Mouse (Mus musculus): ENCODE measurements at regions not wholly inside any gene's neighbourhood (a gene's known extent, or its start where the extent isn't known, plus 50 kb on each side); places are given as distances from the start of the nearest gene placed in this dataset.

DNA sequence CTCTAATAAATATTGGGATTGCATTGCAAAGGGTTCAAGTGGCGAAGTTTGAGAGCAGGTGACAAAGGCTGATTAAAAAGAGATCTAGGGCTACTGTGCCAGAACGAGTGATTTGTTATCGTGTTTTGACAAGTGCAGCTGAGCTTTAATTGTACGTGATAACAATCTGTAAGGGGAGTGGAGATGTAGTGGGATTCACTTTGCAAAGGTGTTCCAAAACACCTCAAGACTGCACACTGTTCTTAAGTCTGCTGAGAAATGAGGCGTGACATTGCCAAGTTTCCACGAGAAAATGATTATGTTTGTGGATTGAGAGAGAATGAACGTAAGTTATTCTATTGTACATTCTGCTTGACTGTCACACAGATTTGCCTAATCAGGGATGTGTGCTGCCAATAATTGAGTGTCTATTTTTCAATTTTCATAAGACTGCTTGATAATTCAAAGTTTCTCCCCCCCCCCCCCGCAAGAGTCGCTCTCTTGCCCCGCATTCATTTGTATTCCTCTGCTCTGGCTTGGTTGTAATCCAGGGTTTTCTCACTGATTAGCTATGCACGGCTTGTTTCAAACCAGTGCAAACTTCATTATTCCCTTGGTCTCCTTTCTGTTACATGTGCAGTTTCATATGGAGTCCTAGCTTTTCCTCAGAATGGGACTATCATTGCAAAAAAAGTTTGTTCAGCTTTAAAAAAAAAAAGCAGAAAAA is 385.7 kb downstream of the Olfm4 start:
- Histone ChIP-seq H3K9ac (replicated peaks; ENCODE audit: low read length) (no peak overlapping the region), H3K4me3 (replicated peaks; ENCODE audit: low read depth, low read length) (no peak overlapping the region), H3K36me3 (ENCODE audit: control insufficient read depth, insufficient read depth, low read length) (no peaks in the 10 kb centered on the region), H3K27ac (replicated peaks; ENCODE audit: low read depth, low read length) (no peak overlapping the region), H3K27me3 (ENCODE audit: control insufficient read depth, insufficient read depth, low read length) (no peaks in the 10 kb centered on the region), H3K9me3 (ENCODE audit: control insufficient read depth, low read length) (no peaks in the 10 kb centered on the region), H3K4me2 (ENCODE audit: low read length) (no peak overlapping the region), H3K4me1 (ENCODE audit: control insufficient read depth, insufficient read depth, low read length) (peaks cover 5% of the 10 kb centered on the region; the same call in 1 of the 2 replicates)
- DNase-seq (peak; percentile 51), ATAC-seq (ENCODE audit: low FRiP score, low TSS enrichment) (peak; percentile 37; the same call in 1 of the 2 replicates)
- 25% methylated on average over 11 of the region's 11 CpGs for WGBS

DNA sequence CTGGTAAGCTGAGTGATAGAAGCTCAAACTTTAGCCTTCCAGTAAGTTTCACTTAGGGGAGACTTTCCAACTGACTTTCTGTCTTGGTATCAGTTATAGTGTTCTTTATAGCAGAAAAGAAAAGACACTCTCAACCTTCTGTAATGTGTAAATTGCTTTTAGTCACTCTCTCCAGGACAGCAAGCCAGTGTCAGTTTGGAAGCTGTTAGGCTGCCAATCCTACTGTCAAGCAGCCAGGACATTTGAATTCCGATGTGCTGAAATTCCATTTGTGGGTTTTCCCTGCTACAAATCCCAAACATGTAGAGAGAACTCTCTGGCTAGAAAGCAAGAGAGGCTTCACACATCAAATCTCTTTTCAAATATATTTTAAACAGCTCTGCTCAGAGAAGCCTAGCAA is 390.4 kb downstream of the Olfm4 start:
- Histone ChIP-seq H3K36me3 (ENCODE audit: control insufficient read depth, insufficient read depth, low read length) (no peaks in the 10 kb centered on the region), H3K27me3 (ENCODE audit: control insufficient read depth, insufficient read depth, low read length) (no peaks in the 10 kb centered on the region), H3K9me3 (ENCODE audit: control insufficient read depth, low read length) (no peaks in the 10 kb centered on the region), H3K27ac (replicated peaks; ENCODE audit: low read depth, low read length) (no peak overlapping the region), H3K9ac (replicated peaks; ENCODE audit: low read length) (no peak overlapping the region), H3K4me3 (replicated peaks; ENCODE audit: low read depth, low read length) (no peak overlapping the region), H3K4me1 (ENCODE audit: control insufficient read depth, insufficient read depth, low read length) (peaks cover 5% of the 10 kb centered on the region; the same call in 1 of the 2 replicates), H3K4me2 (ENCODE audit: low read length) (no peak overlapping the region)
- DNase-seq (no peak), ATAC-seq (ENCODE audit: low FRiP score, low TSS enrichment) (no peak)
- 84% methylated on average over 1 of the region's 1 CpGs for WGBS

DNA sequence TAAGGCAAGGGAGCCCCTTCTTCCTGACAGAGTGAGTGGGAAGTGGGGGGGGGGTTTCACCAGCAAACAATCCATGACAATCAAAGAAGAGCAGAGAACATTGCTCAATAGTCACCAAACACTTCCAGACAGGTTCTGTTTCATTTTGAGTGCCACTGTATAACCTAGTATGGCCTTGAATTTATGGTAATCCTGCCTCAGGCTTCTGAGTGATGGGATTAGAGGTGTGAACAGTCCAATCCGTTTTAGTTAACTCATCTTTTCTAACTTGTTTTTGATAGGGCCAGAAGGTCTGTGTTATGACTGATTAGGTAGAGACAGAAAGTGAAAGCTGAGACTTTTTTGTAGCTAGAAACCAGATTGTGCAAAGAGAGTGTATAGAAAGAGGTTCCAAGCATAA is 393.2 kb downstream of the Olfm4 start:
- Histone ChIP-seq H3K4me3 (replicated peaks; ENCODE audit: low read depth, low read length) (no peak overlapping the region), H3K9ac (replicated peaks; ENCODE audit: low read length) (no peak overlapping the region), H3K36me3 (ENCODE audit: control insufficient read depth, insufficient read depth, low read length) (no peaks in the 10 kb centered on the region), H3K4me1 (ENCODE audit: control insufficient read depth, insufficient read depth, low read length) (no peaks in the 10 kb centered on the region), H3K27me3 (ENCODE audit: control insufficient read depth, insufficient read depth, low read length) (no peaks in the 10 kb centered on the region), H3K4me2 (ENCODE audit: low read length) (no peak overlapping the region), H3K27ac (replicated peaks; ENCODE audit: low read depth, low read length) (no peak overlapping the region), H3K9me3 (ENCODE audit: control insufficient read depth, low read length) (no peaks in the 10 kb centered on the region)
- WGBS = 33% methylated on average over 1 of the region's 1 CpGs
- ATAC-seq (ENCODE audit: low FRiP score, low TSS enrichment) (no peak), DNase-seq (no peak)

DNA sequence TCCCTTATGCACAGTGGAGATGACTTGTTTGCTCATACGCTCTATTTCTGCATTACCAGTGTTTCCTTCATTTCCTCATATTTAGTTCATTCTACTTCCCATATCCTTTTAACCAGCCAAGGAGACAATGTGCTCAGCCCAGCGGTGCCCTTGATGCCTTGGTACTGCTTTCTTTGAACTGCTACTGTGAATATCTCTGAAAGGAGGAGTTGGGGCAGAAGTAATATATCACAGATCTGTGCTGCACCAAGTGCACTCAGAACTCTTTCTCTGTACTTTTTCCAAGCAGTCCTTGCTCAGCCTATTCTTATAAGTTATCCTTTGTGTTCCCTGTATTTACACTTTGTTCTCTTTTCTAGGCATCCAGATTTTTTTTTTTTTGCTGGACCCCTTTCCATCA is 407.5 kb downstream of the Olfm4 start:
- Histone ChIP-seq H3K4me1 (ENCODE audit: control insufficient read depth, insufficient read depth, low read length) (no peaks in the 10 kb centered on the region), H3K27me3 (ENCODE audit: control insufficient read depth, insufficient read depth, low read length) (no peaks in the 10 kb centered on the region), H3K9ac (replicated peaks; ENCODE audit: low read length) (no peak overlapping the region), H3K27ac (replicated peaks; ENCODE audit: low read depth, low read length) (no peak overlapping the region), H3K9me3 (ENCODE audit: control insufficient read depth, low read length) (no peaks in the 10 kb centered on the region), H3K36me3 (ENCODE audit: control insufficient read depth, insufficient read depth, low read length) (no peaks in the 10 kb centered on the region), H3K4me2 (ENCODE audit: low read length) (no peak overlapping the region), H3K4me3 (replicated peaks; ENCODE audit: low read depth, low read length) (no peak overlapping the region)
- ATAC-seq (ENCODE audit: low FRiP score, low TSS enrichment) (no peak), DNase-seq (no peak)
- whole genome bisulfite sequencing = 87% methylated on average over 2 of the region's 2 CpGs

DNA sequence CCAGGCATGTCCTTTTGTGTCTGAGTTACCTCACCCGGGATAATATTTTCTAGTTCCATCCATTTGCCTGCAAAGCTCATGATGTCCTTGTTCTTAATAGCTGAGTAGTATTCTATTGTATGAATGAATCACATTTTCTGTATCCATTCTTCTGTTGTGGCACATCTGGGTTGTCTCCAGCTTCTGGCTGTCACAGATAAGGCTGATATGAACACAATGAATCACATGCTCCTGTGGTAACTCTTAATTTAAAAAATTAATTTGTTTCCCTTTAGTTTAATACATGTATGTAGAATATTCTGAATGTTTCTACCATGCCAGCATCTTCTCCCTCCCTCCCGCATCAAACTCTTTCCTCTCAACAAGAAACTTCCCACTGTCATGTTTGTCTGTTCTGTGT is 424.4 kb downstream of the Olfm4 start:
- WGBS = 94% methylated on average over 2 of the region's 2 CpGs
- H3K4me1 ChIP-seq (ENCODE audit: control insufficient read depth, insufficient read depth, low read length) = no peaks in the 10 kb centered on the region

DNA sequence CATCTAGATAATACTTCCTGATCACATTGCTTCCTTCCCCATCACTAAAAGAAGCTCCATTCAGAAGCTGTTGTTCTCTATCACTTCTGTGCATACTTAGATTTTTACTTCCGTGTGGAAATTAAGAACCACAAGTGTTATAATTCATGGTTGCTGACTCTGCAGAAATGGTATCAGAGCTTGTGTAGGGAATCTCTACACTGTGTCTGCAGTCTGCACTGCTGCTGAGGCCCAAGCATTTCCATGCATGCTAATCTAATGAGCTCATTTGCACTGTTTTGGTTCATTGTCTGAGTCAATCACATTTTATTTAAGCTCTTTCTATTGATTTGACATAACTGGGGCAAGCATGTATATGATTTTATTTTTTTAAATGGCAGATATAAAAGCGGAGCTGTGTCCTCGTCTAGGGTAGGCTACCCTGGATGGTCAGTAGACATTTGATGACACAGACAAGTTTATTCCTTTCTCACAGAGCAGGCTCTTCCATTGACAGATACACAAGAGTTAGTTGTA is 435.0 kb downstream of the Olfm4 start:
- 88% methylated on average over 3 of the region's 3 CpGs for WGBS

More for the DNA sequence above, 424.4 kb downstream of the Olfm4 start:
- no peaks in the 10 kb centered on the region for H3K36me3 ChIP-seq (ENCODE audit: control insufficient read depth, insufficient read depth, low read length)
- H3K27ac ChIP-seq (replicated peaks; ENCODE audit: low read depth, low read length) = no peak overlapping the region
- no peak overlapping the region for H3K4me2 ChIP-seq (ENCODE audit: low read length)
- no peaks in the 10 kb centered on the region for H3K9me3 ChIP-seq (ENCODE audit: control insufficient read depth, low read length)
- no peaks in the 10 kb centered on the region for H3K27me3 ChIP-seq (ENCODE audit: control insufficient read depth, insufficient read depth, low read length)
- H3K9ac ChIP-seq (replicated peaks; ENCODE audit: low read length) = no peak overlapping the region
- no peak overlapping the region for H3K4me3 ChIP-seq (replicated peaks; ENCODE audit: low read depth, low read length)
- ATAC-seq (ENCODE audit: low FRiP score, low TSS enrichment) = no peak
- no peak for DNase-seq

DNA sequence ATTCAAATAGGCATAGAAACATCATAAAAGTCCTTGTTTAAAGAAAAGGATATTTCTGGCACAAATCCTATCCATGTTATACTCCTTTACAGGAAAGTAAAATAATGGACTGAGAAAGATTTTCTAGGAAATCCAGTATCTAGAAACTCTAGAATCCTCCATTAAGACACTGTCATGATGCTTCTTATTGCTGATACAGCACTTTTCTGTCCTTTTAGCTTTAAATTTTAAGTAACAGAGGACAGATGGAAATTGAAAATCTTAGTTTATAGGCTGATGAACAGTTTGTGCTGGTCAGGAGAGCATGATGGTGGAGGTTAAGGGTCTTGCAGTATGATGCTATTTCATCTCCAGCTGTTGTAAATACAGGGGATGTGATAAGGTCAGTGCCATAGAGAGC is 459.9 kb downstream of the Olfm4 start:
- Histone ChIP-seq H3K27me3 (ENCODE audit: control insufficient read depth, insufficient read depth, low read length) (no peaks in the 10 kb centered on the region), H3K4me1 (ENCODE audit: control insufficient read depth, insufficient read depth, low read length) (no peaks in the 10 kb centered on the region), H3K9ac (replicated peaks; ENCODE audit: low read length) (no peak overlapping the region), H3K4me2 (ENCODE audit: low read length) (no peak overlapping the region), H3K27ac (replicated peaks; ENCODE audit: low read depth, low read length) (no peak overlapping the region), H3K4me3 (replicated peaks; ENCODE audit: low read depth, low read length) (no peak overlapping the region), H3K9me3 (ENCODE audit: control insufficient read depth, low read length) (no peaks in the 10 kb centered on the region), H3K36me3 (ENCODE audit: control insufficient read depth, insufficient read depth, low read length) (no peaks in the 10 kb centered on the region)
- ATAC-seq (ENCODE audit: low FRiP score, low TSS enrichment) (no peak), DNase-seq (no peak)

More for the DNA sequence above, 435.0 kb downstream of the Olfm4 start:
- H3K36me3 ChIP-seq (ENCODE audit: control insufficient read depth, insufficient read depth, low read length) = no peaks in the 10 kb centered on the region
- DNase-seq (no peak), ATAC-seq (ENCODE audit: low FRiP score, low TSS enrichment) (no peak)
- no peaks in the 10 kb centered on the region for H3K27me3 ChIP-seq (ENCODE audit: control insufficient read depth, insufficient read depth, low read length)
- H3K4me3 ChIP-seq (replicated peaks; ENCODE audit: low read depth, low read length) = no peak overlapping the region
- H3K9me3 ChIP-seq (ENCODE audit: control insufficient read depth, low read length) = no peaks in the 10 kb centered on the region
- H3K27ac ChIP-seq (replicated peaks; ENCODE audit: low read depth, low read length) = no peak overlapping the region
- no peak overlapping the region for H3K4me2 ChIP-seq (ENCODE audit: low read length)
- no peaks in the 10 kb centered on the region for H3K4me1 ChIP-seq (ENCODE audit: control insufficient read depth, insufficient read depth, low read length)
- H3K9ac ChIP-seq (replicated peaks; ENCODE audit: low read length) = no peak overlapping the region

DNA sequence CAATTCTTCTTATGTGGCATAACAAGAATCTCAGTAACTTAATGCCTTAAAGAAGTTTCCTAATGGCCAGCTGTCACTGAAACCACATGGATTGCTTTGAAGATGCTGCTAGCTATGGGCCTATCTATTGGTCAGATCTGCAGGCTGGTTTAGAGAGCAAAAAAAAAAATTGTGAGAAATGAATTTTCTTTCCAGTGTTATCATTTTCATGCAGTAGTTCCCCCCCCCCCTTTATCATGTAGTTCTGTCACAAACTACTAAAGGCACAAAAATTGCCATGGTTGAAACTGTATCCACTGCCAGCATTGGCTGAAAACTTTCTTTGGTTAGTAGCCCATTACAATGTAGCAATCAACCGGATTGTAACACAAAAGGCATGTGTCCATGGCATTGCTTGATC is 487.6 kb downstream of the Olfm4 start:
- Histone ChIP-seq H3K4me3 (replicated peaks; ENCODE audit: low read depth, low read length) (no peak overlapping the region), H3K9me3 (ENCODE audit: control insufficient read depth, low read length) (no peaks in the 10 kb centered on the region), H3K9ac (replicated peaks; ENCODE audit: low read length) (no peak overlapping the region), H3K4me1 (ENCODE audit: control insufficient read depth, insufficient read depth, low read length) (no peaks in the 10 kb centered on the region), H3K27me3 (ENCODE audit: control insufficient read depth, insufficient read depth, low read length) (no peaks in the 10 kb centered on the region), H3K36me3 (ENCODE audit: control insufficient read depth, insufficient read depth, low read length) (no peaks in the 10 kb centered on the region), H3K4me2 (ENCODE audit: low read length) (no peak overlapping the region), H3K27ac (replicated peaks; ENCODE audit: low read depth, low read length) (no peak overlapping the region)
- ATAC-seq (ENCODE audit: low FRiP score, low TSS enrichment) = no peak
- WGBS = 32% methylated on average over 1 of the region's 1 CpGs
- DNase-seq = no peak

DNA sequence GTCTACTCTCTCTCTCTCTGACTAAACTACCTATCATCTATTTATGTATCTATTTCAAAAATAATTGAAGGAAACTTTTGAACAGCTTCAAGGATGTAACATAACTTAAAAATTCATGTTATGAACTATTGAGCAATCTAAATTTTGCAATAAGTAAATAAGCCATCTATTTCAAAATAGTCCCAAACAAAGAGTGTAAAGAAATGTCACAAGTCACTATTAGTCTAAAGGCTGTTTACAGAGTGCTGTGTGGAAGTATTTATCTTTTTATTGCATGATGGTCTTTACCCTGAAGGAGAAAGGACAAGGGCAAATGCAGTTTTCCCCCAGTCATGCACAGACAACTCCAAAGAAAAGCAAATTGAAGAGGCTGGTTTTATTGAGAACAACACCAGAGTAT is 496.0 kb downstream of the Olfm4 start:
- Histone ChIP-seq H3K4me1 (ENCODE audit: control insufficient read depth, insufficient read depth, low read length) (no peaks in the 10 kb centered on the region), H3K36me3 (ENCODE audit: control insufficient read depth, insufficient read depth, low read length) (no peaks in the 10 kb centered on the region), H3K27ac (replicated peaks; ENCODE audit: low read depth, low read length) (no peak overlapping the region), H3K27me3 (ENCODE audit: control insufficient read depth, insufficient read depth, low read length) (no peaks in the 10 kb centered on the region), H3K4me2 (ENCODE audit: low read length) (no peak overlapping the region), H3K9me3 (ENCODE audit: control insufficient read depth, low read length) (no peaks in the 10 kb centered on the region), H3K9ac (replicated peaks; ENCODE audit: low read length) (no peak overlapping the region), H3K4me3 (replicated peaks; ENCODE audit: low read depth, low read length) (no peak overlapping the region)
- DNase-seq (no peak), ATAC-seq (ENCODE audit: low FRiP score, low TSS enrichment) (no peak)

Data from midbrain, embryonic 14.5 days (tissue).